Mouse (Mus musculus) layer of hippocampus, adult 2 months (tissue): ENCODE data around the gene Tulp1. TPM values are rescaled to one million over a fixed set of nuclear protein-coding genes. Genes with fewer than 3 reads are reported as not detected.
A peak's percentile ranks its signal among the peaks of the same experiment; 100 is the strongest.
"Not testable (repeated sequence)": the region's sequence is repeated elsewhere in the genome, so short reads cannot be mapped to it uniquely, and the experiment has no call there.

Experiments used
- DNase-seq, 2 experiments: peaks; one replicate each; pipeline ENCODE4 v3.0.0; 2022; ENCODE audit warnings: low spot score in 2 of 2
- H3K27ac ChIP-seq: fragments of 200-600 bp; 2 replicates; pipeline ENCODE4 v1.8.1; 2022
- H3K4me3 ChIP-seq: fragments of 200-600 bp; 2 replicates; pipeline ENCODE4 v1.8.1; 2022; ENCODE audit warnings: mild to moderate bottlenecking
- CTCF ChIP-seq: fragments of 200-600 bp; conservative IDR thresholded peaks from 2 replicates; pipeline ENCODE4 v1.8.1; 2022; ENCODE audit warnings: antibody characterized with exemption, mild to moderate bottlenecking, moderate library complexity
- total RNA-seq, 2 experiments: library from RNA; stranded (reverse); gene quantifications; 2 replicates each; pipeline ENCODE4 v1.2.3; 2021

Gene Tulp1
- total RNA-seq, 2 experiments from 2014 or later = not detected

DNA sequence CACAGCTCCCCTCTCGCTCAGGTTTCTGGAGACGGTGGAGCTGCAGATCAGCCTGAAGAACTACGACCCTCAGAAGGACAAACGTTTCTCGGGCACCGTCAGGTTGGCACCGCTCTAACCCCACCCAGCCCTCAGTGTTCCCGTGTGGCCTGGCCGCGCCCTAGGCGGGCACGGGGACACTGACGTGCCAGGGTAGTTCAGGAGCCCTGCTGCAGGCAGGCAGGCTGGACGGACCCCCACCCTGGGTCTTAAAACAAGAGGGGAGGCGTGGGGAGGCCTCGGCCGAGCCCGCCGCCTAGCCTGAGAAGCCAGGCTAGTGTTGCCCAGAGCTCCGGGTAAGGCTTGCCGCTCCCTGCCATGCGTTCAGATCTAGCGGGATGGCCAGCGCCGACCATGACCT is 36.1 kb downstream of the Tulp1 start:
- H3K4me3 ChIP-seq = peak overlapping the region; percentile 89
- H3K27ac ChIP-seq = peak overlapping the region; percentile 96
- no peak for TF ChIP-seq CTCF
- no peak for DNase-seq

DNA sequence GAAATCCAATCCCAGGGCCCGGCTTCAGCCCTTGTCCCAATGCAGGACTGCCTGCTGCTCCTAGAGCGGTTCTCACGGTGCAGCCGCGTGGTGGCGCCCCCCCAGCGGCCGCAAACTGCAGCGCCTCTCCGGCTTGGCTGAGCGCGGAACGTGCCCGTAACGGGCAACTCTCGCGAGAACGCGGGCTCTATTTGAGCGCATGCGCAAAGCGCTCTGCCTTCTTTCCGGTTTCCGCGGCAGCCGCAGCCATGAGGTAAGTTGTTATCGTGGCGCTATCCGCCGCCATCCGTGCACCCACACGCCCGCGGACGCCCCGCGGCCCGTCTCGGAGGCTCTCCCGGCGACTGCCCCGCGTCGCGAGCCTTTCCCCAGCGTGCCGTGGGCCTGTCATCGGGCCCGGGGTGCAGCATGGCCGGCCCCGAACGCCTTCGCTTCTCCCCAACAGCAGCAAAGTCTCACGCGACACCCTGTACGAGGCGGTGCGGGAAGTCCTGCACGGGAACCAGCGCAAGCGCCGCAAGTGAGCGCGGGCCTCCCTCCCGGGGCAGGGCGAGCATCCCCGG is 36.6 kb downstream of the Tulp1 start, which contains the start of gene Rpl10a:
TSS of gene Rpl10a (plus strand) at position 106 of the 563 bp plus-strand sequence.
- Histone ChIP-seq H3K4me3 (peak within 1 kb of the TSS; percentile 89), H3K27ac (peak within 1 kb of the TSS; percentile 96)
- TF ChIP-seq CTCF = peak; percentile 97
- peak; percentile 96 to 97 for DNase-seq

GRCm38 (mm10) chr17:28327673-28328325 is 37.2 kb downstream of the Tulp1 start:
- peak overlapping the region; percentile 96 for H3K27ac ChIP-seq
- TF ChIP-seq CTCF = no peak
- peak; percentile 48 to 50 for DNase-seq
- H3K4me3 ChIP-seq = peak overlapping the region; percentile 89

DNA sequence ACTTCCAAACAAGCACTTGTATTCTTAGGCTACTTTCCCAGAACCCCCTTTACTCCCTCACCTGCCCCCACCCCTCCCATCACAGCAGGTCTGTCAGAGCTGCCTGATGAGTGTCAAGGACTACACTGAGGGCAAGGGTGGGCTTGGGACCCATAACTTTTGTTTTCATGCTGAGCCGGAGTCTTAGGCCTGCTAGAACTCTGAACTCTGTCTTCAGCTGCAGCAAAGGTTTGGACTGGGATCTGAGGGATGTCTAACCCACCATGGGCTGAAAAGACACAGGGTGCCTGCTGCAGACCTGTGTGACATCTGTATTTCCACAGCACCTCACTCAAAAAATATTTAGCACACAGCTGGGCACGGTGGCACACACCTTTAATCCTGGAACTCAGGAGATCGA is 38.1 kb downstream of the Tulp1 start:
- H3K4me3 ChIP-seq = no peak overlapping the region
- H3K27ac ChIP-seq = peak overlapping the region; percentile 96
- DNase-seq = no peak
- TF ChIP-seq CTCF = no peak

- DNase-seq = no peak
- Histone ChIP-seq H3K27ac (no peak overlapping the region), H3K4me3 (no peak overlapping the region)
- no peak for TF ChIP-seq CTCF
These were observed 39.3 kb downstream of the Tulp1 start for GRCm38 (mm10) chr17:28325751-28326150.

DNA sequence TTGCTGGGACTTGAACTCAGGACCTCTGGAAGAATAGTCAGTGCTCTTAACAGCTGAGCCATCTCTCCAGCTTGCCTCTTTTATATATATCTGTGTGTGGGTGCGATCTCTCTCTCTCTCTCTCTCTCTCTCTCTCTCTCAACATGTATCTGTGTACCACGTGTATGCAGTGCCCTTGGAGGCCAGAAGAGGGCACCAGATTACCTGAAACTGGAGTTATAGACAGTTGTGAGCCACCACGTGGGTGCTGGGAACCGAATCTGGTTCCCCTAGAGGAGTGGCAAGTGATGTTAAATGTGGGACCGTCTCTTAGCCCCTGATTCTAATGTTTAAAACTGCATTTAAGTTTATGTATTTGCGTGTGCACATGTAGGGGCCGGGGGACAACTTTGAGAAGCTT is 40.6 kb downstream of the Tulp1 start:
- H3K27ac ChIP-seq, DNase-seq: not testable (repeated sequence)
- TF ChIP-seq CTCF = peak; percentile 41

GRCm38 (mm10) chr17:28323786-28324185 is 41.2 kb downstream of the Tulp1 start:
- DNase-seq = no peak
- Histone ChIP-seq H3K27ac (no peak overlapping the region), H3K4me3 (no peak overlapping the region)
- no peak for TF ChIP-seq CTCF

More for the DNA sequence above, 40.6 kb downstream of the Tulp1 start:
- H3K4me3 ChIP-seq = not testable (repeated sequence)

- TF ChIP-seq CTCF = no peak
- Histone ChIP-seq H3K4me3 (no peak overlapping the region), H3K27ac (peak overlapping the region; percentile 77)
- DNase-seq = peak in 1 of 2 experiments; percentile 37
These were observed 43.3 kb downstream of the Tulp1 start for GRCm38 (mm10) chr17:28321700-28322099.

- H3K4me3 ChIP-seq = no peak overlapping the region
- TF ChIP-seq CTCF = no peak
- no peak for DNase-seq
- no peak overlapping the region for H3K27ac ChIP-seq
These were observed 47.3 kb downstream of the Tulp1 start for GRCm38 (mm10) chr17:28317725-28318124.

GRCm38 (mm10) chr17:28317091-28317490 is 47.9 kb downstream of the Tulp1 start:
- TF ChIP-seq CTCF = no peak
- Histone ChIP-seq H3K27ac (no peak overlapping the region), H3K4me3 (no peak overlapping the region)
- no peak for DNase-seq

DNA sequence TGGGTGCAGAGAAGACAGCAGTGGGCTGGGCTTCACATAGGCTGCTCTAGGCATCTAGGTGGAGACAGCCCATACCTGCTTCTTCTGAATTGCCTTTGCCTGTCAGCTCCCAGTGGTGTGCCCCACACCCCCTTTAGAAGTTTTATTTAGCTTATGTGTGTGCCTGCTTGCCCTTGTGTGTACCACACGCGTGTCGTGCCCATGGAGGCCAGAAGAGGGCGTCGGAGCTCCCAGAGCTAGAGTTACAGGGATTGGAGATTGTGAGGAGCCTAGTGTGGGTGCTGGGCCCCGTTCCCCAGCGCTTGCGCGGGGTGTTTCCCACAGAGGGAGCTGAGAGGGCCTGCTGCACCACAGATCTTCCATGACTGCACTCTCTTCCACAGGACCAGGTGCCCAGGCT is 48.5 kb downstream of the Tulp1 start:
- TF ChIP-seq CTCF = peak; percentile 42
- Histone ChIP-seq H3K27ac (no peak overlapping the region), H3K4me3 (no peak overlapping the region)
- DNase-seq = no peak

- no peak for DNase-seq
- Histone ChIP-seq H3K27ac (no peak overlapping the region), H3K4me3 (no peak overlapping the region)
- no peak for TF ChIP-seq CTCF
These were observed 49.3 kb downstream of the Tulp1 start for GRCm38 (mm10) chr17:28315611-28316160.

DNA sequence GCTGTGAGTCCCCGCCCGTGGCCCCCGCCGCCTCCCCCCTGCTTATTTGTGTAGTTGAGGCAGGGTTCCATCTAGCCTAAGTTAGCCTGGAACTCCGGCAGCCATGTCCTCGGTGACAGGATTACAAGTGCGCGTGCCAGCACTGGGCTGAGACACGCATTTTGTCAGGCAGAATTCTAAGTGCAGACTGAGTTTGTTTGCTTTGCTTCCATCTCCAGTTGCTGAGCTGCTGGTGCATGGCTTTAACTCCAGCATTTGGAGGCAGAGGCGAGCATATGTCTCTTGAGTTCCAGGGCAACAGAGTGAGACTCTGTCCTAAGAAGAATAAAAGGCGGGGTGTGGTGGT is 51.2 kb downstream of the Tulp1 start:
- Histone ChIP-seq H3K27ac (peak overlapping the region; percentile 93), H3K4me3 (peak overlapping the region; percentile 74)
- no peak for TF ChIP-seq CTCF
- DNase-seq = no peak
